In the genomic region with DNA sequence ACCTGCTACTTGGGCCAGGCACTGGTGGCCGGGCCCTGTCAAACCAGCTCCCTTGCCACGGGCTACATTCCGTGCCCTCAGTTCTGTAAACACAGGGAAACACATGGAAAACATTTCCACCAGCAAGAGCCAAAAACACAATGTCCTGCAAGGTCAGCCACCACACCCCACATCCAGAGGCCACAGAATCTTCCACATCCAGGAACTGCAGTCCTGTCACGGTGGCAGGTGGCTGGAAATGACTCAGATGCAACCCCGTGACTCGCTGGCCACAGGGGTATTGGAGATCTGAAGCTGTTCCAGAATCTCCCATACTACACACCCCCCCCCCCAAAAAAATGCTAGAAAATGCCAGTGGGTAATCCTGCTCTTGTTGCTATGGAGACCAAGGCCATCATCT, we compare ENCODE assay signal across 20 mouse cellular contexts. TPM values are rescaled to one million over a fixed set of nuclear protein-coding genes. Genes with fewer than 3 reads are reported as not detected.
A peak's percentile ranks its signal among the peaks of the same experiment; 100 is the strongest.
DNase-seq lines count a peak whose midpoint lies in the region; ATAC-seq and TF ChIP-seq lines count a peak whose summit lies in the region.
"Had no signal": no experiment of that assay in that cellular context is flagged by ENCODE, and none has a peak within 500 bp of the region (broad histone marks: within the 10 kb centered on the region; RNA-seq: fewer than 3 reads in every experiment).

No protein-coding gene starts in this region.

- DNase-seq in hindbrain, postnatal 0 days (ENCODE audit: low spot score), result peak; percentile 41
- peak; percentile 47 for DNase-seq in lung, postnatal 25 days (ENCODE audit: low spot score)
- no peak for DNase-seq in lung, postnatal 4 days
- DNase-seq in Patski (ENCODE audit: low read depth, low spot score), result no peak
- DNase-seq in left cerebral cortex, adult 18-20 months (ENCODE audit: low spot score in 2 of 2), result no peak
- DNase-seq in layer of hippocampus, postnatal 14 days (ENCODE audit: low spot score in 2 of 2), result no peak
- DNase-seq: heart, postnatal 4 days; layer of hippocampus, postnatal 36 days; thymus, postnatal 14 days had no signal

- H3K27ac ChIP-seq in hindbrain, postnatal 0 days, result no peak overlapping the region; the same call in 1 of the 2 replicates
- H3K27ac ChIP-seq in hindbrain, embryonic 13.5 days, result no peak overlapping the region
- H3K27ac ChIP-seq: embryonic facial prominence, embryonic 10.5 days; forebrain, embryonic 15.5 days; limb, embryonic 13.5 days; neural tube, embryonic 15.5 days; stomach, postnatal 0 days had no signal

- POLR2A ChIA-PET in Patski (lab: Charles Lee), result no interaction called here

- H3K4me3 ChIP-seq in hindbrain, postnatal 0 days (ENCODE audit: low read length), result no peak overlapping the region
- no peak overlapping the region for H3K4me3 ChIP-seq in hindbrain, embryonic 13.5 days
- no peak overlapping the region for H3K4me3 ChIP-seq in C2C12 (ENCODE audit: insufficient read depth, poor library complexity, severe bottlenecking)
- H3K4me3 ChIP-seq: embryonic facial prominence, embryonic 10.5 days; erythroblast, embryonic 14.5 days; forebrain, embryonic 15.5 days; heart, embryonic 12.5 days; limb, embryonic 13.5 days; neural tube, embryonic 15.5 days had no signal

- 0 out of 2 replicates have a peak, but pooled peaks have one; percentile 10 for ATAC-seq in hindbrain, postnatal 0 days
- no peak for ATAC-seq in hindbrain, embryonic 13.5 days (ENCODE audit: low FRiP score)
- ATAC-seq in Patski, result peak; percentile 38
- ATAC-seq: forebrain, embryonic 15.5 days; inflammation-experienced regulatory T-cells, adult 6 months had no signal

- in situ Hi-C loops in Patski (cut with MboI; ENCODE audit: low pct_unique_long_range_greater_than_20kb), result no loop called here

- H3K4me2 ChIP-seq in hindbrain, postnatal 0 days (ENCODE audit: low read depth, low read length), result no peak overlapping the region
- no peak overlapping the region for H3K4me2 ChIP-seq in hindbrain, embryonic 13.5 days
- H3K4me2 ChIP-seq: forebrain, embryonic 15.5 days; heart, embryonic 12.5 days; limb, embryonic 13.5 days; neural tube, embryonic 15.5 days had no signal

- WGBS in hindbrain, postnatal 0 days, result 61% methylated on average over 6 of the region's 6 CpGs
- WGBS in hindbrain, embryonic 13.5 days, result 79% methylated on average over 6 of the region's 6 CpGs

- H3ac ChIP-seq in C2C12 (ENCODE audit: control insufficient read depth, insufficient read length, low read depth), result no peak overlapping the region

- TF ChIP-seq CTCF in hindbrain, postnatal 0 days (IDR thresholded peaks at IDR 0.05; ENCODE audit: low read depth), result no peak
- TF ChIP-seq CTCF in C2C12 (IDR thresholded peaks at IDR 0.05; ENCODE audit: control insufficient read depth, insufficient read depth, insufficient read length) (no peak), Patski (IDR thresholded peaks at IDR 0.05) (no peak)

- H3K9me3 ChIP-seq in hindbrain, postnatal 0 days (ENCODE audit: low read length), result no peaks in the 10 kb centered on the region
- no peaks in the 10 kb centered on the region for H3K9me3 ChIP-seq in hindbrain, embryonic 13.5 days
- H3K9me3 ChIP-seq: embryonic facial prominence, embryonic 10.5 days; forebrain, embryonic 15.5 days; heart, embryonic 12.5 days; limb, embryonic 13.5 days; neural tube, embryonic 15.5 days had no signal

- no peaks in the 10 kb centered on the region for H3K79me3 ChIP-seq in C2C12 (ENCODE audit: low read depth)

- no peak overlapping the region for H3K9ac ChIP-seq in hindbrain, postnatal 0 days (replicated peaks; ENCODE audit: low read length)
- H3K9ac ChIP-seq in hindbrain, embryonic 13.5 days, result no peak overlapping the region
- H3K9ac ChIP-seq: forebrain, embryonic 15.5 days; heart, embryonic 12.5 days; limb, embryonic 13.5 days; neural tube, embryonic 15.5 days had no signal

- H3K27me3 ChIP-seq in hindbrain, postnatal 0 days (ENCODE audit: insufficient read depth, low read length), result no peaks in the 10 kb centered on the region
- H3K27me3 ChIP-seq in hindbrain, embryonic 13.5 days, result peaks cover 19% of the 10 kb centered on the region
- no peaks in the 10 kb centered on the region for H3K27me3 ChIP-seq in C2C12 (ENCODE audit: control insufficient read depth, insufficient read depth, insufficient read length)
- no peaks in the 10 kb centered on the region for H3K27me3 ChIP-seq in Patski
- H3K27me3 ChIP-seq: limb, embryonic 13.5 days had no signal

- peaks cover 7% of the 10 kb centered on the region; the same call in 1 of the 2 replicates for H3K4me1 ChIP-seq in hindbrain, postnatal 0 days (ENCODE audit: insufficient read depth, low read length)
- H3K4me1 ChIP-seq in hindbrain, embryonic 13.5 days (replicated peaks), result peaks cover 23% of the 10 kb centered on the region

- H3K36me3 ChIP-seq in hindbrain, postnatal 0 days (ENCODE audit: insufficient read depth, low read length), result no peaks in the 10 kb centered on the region
- H3K36me3 ChIP-seq in hindbrain, embryonic 13.5 days, result no peaks in the 10 kb centered on the region
- no peaks in the 10 kb centered on the region for H3K36me3 ChIP-seq in C2C12 (ENCODE audit: control insufficient read depth, insufficient read depth)
- H3K36me3 ChIP-seq: embryonic facial prominence, embryonic 10.5 days; forebrain, embryonic 15.5 days; heart, embryonic 12.5 days; limb, embryonic 13.5 days; neural tube, embryonic 15.5 days had no signal

- CTCF ChIA-PET in Patski (lab: Charles Lee), result interaction anchor here (1.9 kb wide), 1 partner anchor 15 kb away, joined by 6 read pairs; no protein-coding TSS in a partner anchor

- H3K79me2 ChIP-seq in C2C12 (ENCODE audit: control insufficient read depth, insufficient read depth), result no peaks in the 10 kb centered on the region

TF ChIP-seq in C2C12, 6 proteins besides CTCF, POLR2A, EP300 and RAD21:
- peak; percentile 79 for TF ChIP-seq MYOD1 (IDR thresholded peaks at IDR 0.05; ENCODE audit: control insufficient read depth, insufficient read length, low read depth)
- TF ChIP-seq MAX (IDR thresholded peaks at IDR 0.05), result no peak

RNA-seq across cellular contexts. Expression of a gene that starts 6.4 kb away (rescaled TPM):
- total RNA-seq in hindbrain, postnatal 0 days (2014; rRNA removed), result 26.7 and 33.7 TPM in 2 replicates
- 8.0 and 9.2 TPM in 2 replicates for polyA plus RNA-seq in hindbrain, postnatal 0 days (2015; fragmentation: Nextera tagmentation; extraction: Ambion mirVana)
- 8.8 and 9.3 TPM in 2 replicates for polyA plus RNA-seq in hindbrain, embryonic 13.5 days (2015; fragmentation: Nextera tagmentation; extraction: Ambion mirVana)
- polyA plus RNA-seq in C2C12 (2012; fragmentation: generic; extraction: Trizol) (0.18 TPM), Patski (2021) (48.9 TPM)
- 1 to 10 TPM; 7.8 to 8.2 TPM for total RNA-seq in left cerebral cortex, adult 18-20 months (2021)
- total RNA-seq in layer of hippocampus, postnatal 14 days (2021), result 1 to 10 TPM; 5.7 to 8.5 TPM
- total RNA-seq: megakaryocyte-erythroid progenitor cell, adult 5-6 weeks had no signal
- polyA plus RNA-seq: erythroblast, embryonic 14.5 days had no signal

Comparison
In these comparisons a context has a peak if more than half of its experiments do, and no peak if none do; other contexts are left out.
1. DNase-seq: peak in hindbrain, postnatal 0 days (single experiment) and lung, postnatal 25 days (single experiment); none in lung, postnatal 4 days (0 of 2), Patski (single experiment), left cerebral cortex, adult 18-20 months (0 of 2) and layer of hippocampus, postnatal 14 days (0 of 2).